Mouse (Mus musculus) right cerebral cortex, postnatal 10 days (tissue): Measurements from ENCODE around the gene Ptpn4.
A peak's percentile ranks its signal among the peaks of the same experiment; 100 is the strongest.

Source experiments
- DNase-seq, 2 experiments: peaks; one replicate each; pipeline ENCODE4 v3.0.0; 2021; ENCODE audit warnings: low spot score in 2 of 2

Ptpn4 gene

DNA sequence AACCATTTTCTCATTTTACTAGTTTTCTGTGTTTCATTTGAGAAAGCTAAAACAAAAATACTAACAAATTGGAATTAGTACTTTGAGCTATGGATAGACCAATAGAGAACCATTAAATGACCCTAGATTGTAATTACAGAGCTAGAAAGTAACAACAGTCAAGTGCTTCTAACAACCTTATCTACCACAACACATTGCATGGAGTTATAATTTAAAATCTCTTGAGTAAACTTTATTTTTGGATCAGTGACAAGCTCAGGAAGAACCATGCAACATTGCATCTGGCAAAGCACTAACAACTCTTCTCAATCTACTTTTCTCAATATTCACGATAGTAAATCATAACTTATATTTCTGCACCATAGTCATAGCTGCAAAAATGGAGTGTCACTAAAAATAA lies 29.7 kb downstream of the Ptpn4 start:
- DNase-seq, result no peak

DNA sequence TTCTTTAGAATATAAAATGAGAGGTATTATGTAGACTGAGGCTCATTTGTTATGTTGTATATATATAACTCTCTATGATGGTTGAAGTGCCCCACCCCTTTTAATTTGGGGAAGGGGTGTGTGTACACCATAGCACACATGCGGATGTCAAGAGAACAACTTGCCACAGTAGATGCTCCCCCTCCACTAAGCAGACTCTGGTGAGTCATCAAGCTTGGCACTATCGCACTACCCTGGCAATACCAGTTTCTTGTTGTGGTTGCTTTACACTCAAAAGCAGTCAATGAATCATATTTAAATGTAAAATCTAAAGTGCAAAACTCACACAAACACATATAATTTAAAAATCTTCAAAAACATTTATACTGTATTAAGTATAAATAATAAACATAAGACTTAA lies 31.4 kb downstream of the Ptpn4 start:
- no peak for DNase-seq

GRCm38 (mm10) chr1:119804586-119804985 lies 32.8 kb downstream of the Ptpn4 start:
- DNase-seq, result no peak

- DNase-seq, result no peak
Measured at GRCm38 (mm10) chr1:119795174-119795573, 42.2 kb downstream of the Ptpn4 start.

GRCm38 (mm10) chr1:119794342-119794741 lies 43.1 kb downstream of the Ptpn4 start:
- no peak for DNase-seq

DNA sequence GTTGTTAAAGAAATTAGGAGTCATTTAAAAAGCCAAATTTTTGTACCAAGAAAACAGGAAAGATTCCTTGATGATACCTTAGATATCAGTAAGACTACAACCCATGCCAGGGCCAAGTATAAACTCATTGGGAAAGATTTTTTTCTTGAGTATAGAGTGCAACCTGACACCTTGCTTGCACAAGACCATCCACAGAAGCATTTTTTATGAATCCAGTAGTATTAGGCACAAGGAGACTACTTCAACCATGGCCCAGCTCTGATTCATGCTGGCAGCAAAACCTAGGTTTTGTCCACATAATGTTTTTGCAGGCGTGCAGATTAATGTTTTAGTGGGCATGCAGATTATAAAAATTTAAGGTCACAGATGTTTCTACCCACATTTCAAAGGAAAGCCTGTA lies 46.8 kb downstream of the Ptpn4 start:
- DNase-seq, result no peak

DNA sequence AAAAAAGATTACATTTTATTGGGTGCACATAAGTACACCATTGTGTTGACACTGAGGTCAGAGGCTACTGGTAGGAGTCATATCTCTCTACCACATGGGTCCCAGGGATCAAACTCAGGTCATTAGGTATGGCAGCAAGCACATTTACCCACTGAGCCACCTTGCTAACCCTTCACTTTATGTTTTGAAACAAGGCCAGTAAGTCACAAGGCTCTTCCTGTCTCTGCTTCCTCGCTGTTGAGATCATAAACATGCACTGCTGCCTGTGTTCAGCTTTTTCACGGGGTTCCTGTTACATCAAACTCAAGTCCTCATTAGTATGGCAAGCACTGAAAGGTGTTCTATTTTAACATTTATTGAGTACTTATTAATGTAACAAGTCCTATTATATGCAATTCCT lies 61.5 kb downstream of the Ptpn4 start:
- no peak for DNase-seq

DNA sequence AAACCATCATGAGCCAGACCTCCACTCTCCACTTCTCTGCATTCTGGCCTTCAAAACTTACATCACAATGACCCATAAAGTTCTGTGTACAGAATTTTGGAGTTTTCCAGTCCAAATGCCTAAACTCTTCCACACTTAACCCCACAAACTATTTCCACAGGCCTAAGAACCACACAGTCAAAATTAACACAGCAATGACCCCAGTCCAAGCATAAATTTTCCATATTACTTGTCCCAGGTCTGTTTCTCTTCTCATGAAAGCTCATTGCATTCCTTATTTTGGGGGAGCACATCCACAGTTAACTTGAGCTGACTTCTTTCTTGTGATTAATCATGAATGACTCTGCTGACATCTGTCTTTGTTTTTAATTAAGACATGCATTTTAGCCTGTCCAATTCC lies 101.7 kb downstream of the Ptpn4 start:
- no peak for DNase-seq

- no peak for DNase-seq
Measured at GRCm38 (mm10) chr1:119734801-119735200, 102.6 kb downstream of the Ptpn4 start.

DNA sequence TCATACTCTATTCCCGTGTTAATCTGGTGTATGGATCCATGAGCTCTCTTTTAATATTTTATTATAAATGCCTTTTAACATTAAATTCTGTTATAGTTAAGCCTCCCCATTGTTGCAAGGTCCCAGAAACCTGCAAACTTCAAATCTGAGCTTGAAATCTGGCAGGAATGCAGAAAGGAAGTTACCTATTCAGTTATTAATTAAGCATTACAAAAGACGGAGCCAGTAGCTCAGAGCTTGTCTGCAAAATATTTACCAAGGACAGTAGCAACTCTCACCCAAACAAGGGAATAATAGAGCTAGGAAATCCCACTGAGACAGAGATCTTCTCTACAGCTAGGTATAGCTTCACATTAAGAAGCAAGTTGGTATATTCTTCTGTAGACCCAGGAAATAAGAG lies 106.2 kb downstream of the Ptpn4 start:
- no peak for DNase-seq

GRCm38 (mm10) chr1:119713017-119713416 lies 124.4 kb downstream of the Ptpn4 start:
- no peak for DNase-seq

- DNase-seq, result no peak
Measured at GRCm38 (mm10) chr1:119706471-119707217, 130.8 kb downstream of the Ptpn4 start.

DNA sequence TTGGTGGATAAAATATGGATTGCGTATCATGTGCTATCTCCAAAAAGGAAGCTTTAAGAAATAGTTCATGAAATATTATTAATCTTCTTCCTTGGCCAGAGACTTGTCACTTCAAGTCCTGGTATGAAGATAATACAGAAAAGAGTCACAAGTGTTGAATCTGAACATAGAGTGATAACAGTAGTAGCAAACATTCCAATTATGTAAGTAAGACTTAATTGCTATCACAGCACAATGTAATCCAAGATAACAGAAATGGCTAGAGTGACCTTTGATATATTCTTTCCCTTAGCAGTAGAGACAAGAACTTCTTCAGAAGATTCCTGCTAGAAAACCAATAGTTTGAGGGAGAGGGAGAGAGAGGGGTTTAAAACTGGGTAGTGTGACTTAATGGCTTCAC lies 140.6 kb downstream of the Ptpn4 start:
- no peak for DNase-seq

DNA sequence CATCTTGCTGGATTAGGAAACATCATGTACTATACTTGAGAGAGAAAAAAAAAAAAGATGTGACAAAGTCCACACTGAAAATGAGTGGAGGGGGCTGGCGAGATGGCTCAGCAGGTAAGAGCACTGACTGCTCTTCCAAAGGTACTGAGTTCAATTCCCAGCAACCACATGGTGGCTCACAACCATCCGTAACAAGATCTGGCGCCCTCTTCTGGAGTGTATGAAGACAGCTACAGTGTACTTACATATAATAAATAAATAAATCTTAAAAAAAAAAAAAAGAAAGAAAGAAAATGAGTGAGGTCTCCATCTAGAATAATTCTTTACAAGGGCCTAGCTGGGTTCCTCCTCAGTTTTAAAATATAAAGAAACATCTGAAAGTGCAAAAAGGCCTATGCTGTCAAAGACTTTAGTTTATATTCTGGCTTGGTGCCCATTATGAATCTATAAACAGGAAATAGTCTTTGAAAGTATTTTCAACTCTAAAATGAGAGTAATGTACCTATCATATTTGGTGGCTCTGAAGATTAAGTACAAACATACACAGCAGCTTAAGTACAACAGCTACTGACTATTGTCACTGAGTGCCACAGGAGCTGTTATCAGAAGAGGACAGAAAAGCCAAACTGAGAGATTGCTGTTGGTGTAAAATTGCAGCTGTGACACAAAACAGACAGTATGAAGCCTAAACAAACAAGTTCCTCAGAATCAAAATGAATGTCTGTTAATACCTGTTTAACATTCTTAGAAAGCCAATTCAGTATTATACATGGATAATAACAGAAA lies 151.4 kb downstream of the Ptpn4 start:
- DNase-seq, result no peak

- no peak for DNase-seq
Measured at GRCm38 (mm10) chr1:119681663-119682213, 155.7 kb downstream of the Ptpn4 start.

DNA sequence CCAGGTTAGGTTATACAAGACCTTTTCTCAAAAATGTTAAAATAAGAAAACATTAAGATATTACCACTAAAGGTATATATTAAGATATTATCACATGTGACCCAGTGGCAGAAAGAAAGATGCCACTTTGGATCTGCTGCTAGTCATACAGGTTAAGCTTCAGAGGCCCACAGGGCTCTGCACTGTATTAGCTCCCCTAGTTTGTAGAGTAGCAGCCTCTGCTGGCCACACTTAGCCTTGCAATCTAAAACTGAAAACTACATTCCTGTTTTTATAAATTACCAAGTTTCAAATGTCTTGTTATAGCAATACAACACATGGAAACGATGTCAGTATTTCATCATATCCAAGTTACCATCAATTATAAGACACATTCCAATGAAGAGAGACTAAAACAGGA lies 162.4 kb downstream of the Ptpn4 start:
- peak; percentile 36 to 46 for DNase-seq

DNA sequence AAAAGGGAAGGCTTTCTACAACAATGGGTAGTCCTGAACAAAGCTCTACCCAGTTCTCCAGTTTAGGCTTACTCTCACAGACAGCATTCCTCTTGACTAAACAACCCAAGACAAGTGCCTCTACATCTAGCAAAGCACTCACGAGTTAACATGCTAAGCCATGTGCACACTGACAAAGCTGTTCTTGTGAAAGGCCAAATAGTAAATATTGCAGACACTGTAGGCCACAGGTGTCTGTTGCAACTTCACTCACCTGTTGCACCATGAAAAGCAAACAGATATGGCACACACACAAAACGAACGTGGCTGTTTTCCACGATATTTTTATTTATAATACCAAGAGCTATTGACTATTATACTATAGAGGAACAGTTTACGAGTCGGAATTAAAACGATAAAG lies 170.5 kb downstream of the Ptpn4 start:
- DNase-seq, result no peak

GRCm38 (mm10) chr1:119654307-119654706 lies 183.1 kb downstream of the Ptpn4 start:
- no peak for DNase-seq

DNA sequence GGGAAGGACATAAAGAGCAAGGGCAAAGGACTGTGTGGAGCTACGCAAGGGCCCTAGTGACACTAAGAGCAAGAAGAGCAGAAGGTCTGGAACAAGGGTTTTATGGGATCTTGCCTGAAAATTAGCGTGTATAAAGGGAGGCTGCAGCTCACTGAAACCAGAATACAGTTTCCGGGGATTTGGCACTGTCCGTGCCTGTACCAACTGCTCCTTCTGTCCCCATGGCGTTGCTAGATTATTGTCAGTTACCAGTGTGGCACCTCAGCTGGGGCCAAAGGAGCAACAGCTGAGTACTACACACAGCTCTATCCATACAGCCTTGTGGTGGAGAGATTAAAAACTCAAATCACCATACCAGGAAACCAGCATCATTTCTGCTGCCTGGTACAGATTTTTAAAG lies 187.0 kb downstream of the Ptpn4 start:
- DNase-seq, result no peak

GRCm38 (mm10) chr1:119649627-119650026 lies 187.8 kb downstream of the Ptpn4 start:
- DNase-seq, result no peak

- peak; percentile 82 to 87 for DNase-seq
Measured at GRCm38 (mm10) chr1:119648205-119649111, 189.0 kb downstream of the Ptpn4 start, which contains the start of gene Epb41l5. Gene Epb41l5, minus strand, starts transcription at chr1:119649000.

- DNase-seq, result no peak
Measured at GRCm38 (mm10) chr1:119646356-119646755, 191.1 kb downstream of the Ptpn4 start.
